Mouse (Mus musculus): ENCODE results near the gene Plekha8. TPM values are rescaled to one million over a fixed set of nuclear protein-coding genes. Genes with fewer than 3 reads are reported as not detected.

Plekha8 gene
- polyA plus RNA-seq, 1 experiment from 2014 or later = 4.7 TPM

GRCm38 (mm10) chr6:54681746-54682428 lies 87.0 kb downstream of the Plekha8 start:
- H3K4me1 ChIP-seq (ENCODE audit: insufficient read depth, low read depth, low read length) = peaks cover 5% of the 10 kb centered on the region; the same call in 1 of the 2 replicates
- H3K4me2 ChIP-seq (replicated peaks; ENCODE audit: low read depth, low read length) = peak overlapping the region; percentile 93
- H3K27ac ChIP-seq (ENCODE audit: low read length) = peak overlapping the region; percentile 66
- H3K9me3 ChIP-seq (ENCODE audit: low read length) = no peaks in the 10 kb centered on the region
- H3K36me3 ChIP-seq (ENCODE audit: insufficient read depth, low read length) = no peaks in the 10 kb centered on the region
- H3K9ac ChIP-seq (replicated peaks; ENCODE audit: low read depth) = peak overlapping the region; percentile 56
- H3K27me3 ChIP-seq (replicated peaks; ENCODE audit: insufficient read depth, low read length) = no peaks in the 10 kb centered on the region
- ATAC-seq (peak; percentile 75), DNase-seq (ENCODE audit: low spot score) (no peak)
- H3K4me3 ChIP-seq (ENCODE audit: low read depth, low read length) = peak overlapping the region; percentile 74
- 0 out of 2 replicates have a peak, but pooled peaks have one; percentile 1 for TF ChIP-seq CTCF (IDR thresholded peaks at IDR 0.05)
- no peak for TF ChIP-seq EP300 (IDR thresholded peaks at IDR 0.05)
- under 1% methylated on average over 47 of the region's 61 CpGs for WGBS

GRCm38 (mm10) chr6:54684085-54684484 lies 89.2 kb downstream of the Plekha8 start:
- peaks cover 5% of the 10 kb centered on the region; the same call in 1 of the 2 replicates for H3K4me1 ChIP-seq (ENCODE audit: insufficient read depth, low read depth, low read length)
- H3K27ac ChIP-seq (ENCODE audit: low read length) = no peak overlapping the region
- no peak overlapping the region for H3K9ac ChIP-seq (replicated peaks; ENCODE audit: low read depth)
- TF ChIP-seq EP300 (IDR thresholded peaks at IDR 0.05) (no peak), CTCF (IDR thresholded peaks at IDR 0.05) (no peak)
- no peak overlapping the region for H3K4me3 ChIP-seq (ENCODE audit: low read depth, low read length)
- no peaks in the 10 kb centered on the region for H3K9me3 ChIP-seq (ENCODE audit: low read length)
- 82% methylated on average over 4 of the region's 4 CpGs for WGBS
- no peaks in the 10 kb centered on the region for H3K27me3 ChIP-seq (replicated peaks; ENCODE audit: insufficient read depth, low read length)
- no peaks in the 10 kb centered on the region for H3K36me3 ChIP-seq (ENCODE audit: insufficient read depth, low read length)
- DNase-seq (ENCODE audit: low spot score) (no peak), ATAC-seq (no peak)
- H3K4me2 ChIP-seq (replicated peaks; ENCODE audit: low read depth, low read length) = no peak overlapping the region

- Histone ChIP-seq H3K36me3 (ENCODE audit: insufficient read depth, low read length) (no peaks in the 10 kb centered on the region), H3K4me1 (ENCODE audit: insufficient read depth, low read depth, low read length) (peaks cover 5% of the 10 kb centered on the region; the same call in 1 of the 2 replicates), H3K9ac (replicated peaks; ENCODE audit: low read depth) (no peak overlapping the region), H3K9me3 (ENCODE audit: low read length) (no peaks in the 10 kb centered on the region), H3K27ac (ENCODE audit: low read length) (no peak overlapping the region), H3K4me2 (replicated peaks; ENCODE audit: low read depth, low read length) (no peak overlapping the region), H3K4me3 (ENCODE audit: low read depth, low read length) (no peak overlapping the region), H3K27me3 (replicated peaks; ENCODE audit: insufficient read depth, low read length) (no peaks in the 10 kb centered on the region)
- DNase-seq (ENCODE audit: low spot score) = no peak
- 78% methylated on average over 5 of the region's 5 CpGs for WGBS
- no peak for ATAC-seq
- TF ChIP-seq EP300 (IDR thresholded peaks at IDR 0.05) = no peak
- no peak for TF ChIP-seq CTCF (IDR thresholded peaks at IDR 0.05)
Observed at GRCm38 (mm10) chr6:54685103-54685502, 90.2 kb downstream of the Plekha8 start.

GRCm38 (mm10) chr6:54685716-54686395 lies 90.9 kb downstream of the Plekha8 start:
- 74% methylated on average over 14 of the region's 14 CpGs for WGBS
- no peak for DNase-seq (ENCODE audit: low spot score)

GRCm38 (mm10) chr6:54686946-54687737 lies 92.2 kb downstream of the Plekha8 start:
- H3K9ac ChIP-seq (replicated peaks; ENCODE audit: low read depth) = no peak overlapping the region
- no peak overlapping the region for H3K4me2 ChIP-seq (replicated peaks; ENCODE audit: low read depth, low read length)

More at GRCm38 (mm10) chr6:54685716-54686395, 90.9 kb downstream of the Plekha8 start:
- TF ChIP-seq EP300 (IDR thresholded peaks at IDR 0.05) (no peak), CTCF (IDR thresholded peaks at IDR 0.05) (no peak)
- Histone ChIP-seq H3K4me2 (replicated peaks; ENCODE audit: low read depth, low read length) (no peak overlapping the region), H3K4me3 (ENCODE audit: low read depth, low read length) (no peak overlapping the region), H3K27ac (ENCODE audit: low read length) (no peak overlapping the region), H3K36me3 (ENCODE audit: insufficient read depth, low read length) (no peaks in the 10 kb centered on the region), H3K9ac (replicated peaks; ENCODE audit: low read depth) (no peak overlapping the region), H3K4me1 (ENCODE audit: insufficient read depth, low read depth, low read length) (peaks cover 2% of the 10 kb centered on the region; the same call in 1 of the 2 replicates), H3K27me3 (replicated peaks; ENCODE audit: insufficient read depth, low read length) (no peaks in the 10 kb centered on the region), H3K9me3 (ENCODE audit: low read length) (no peaks in the 10 kb centered on the region)
- ATAC-seq = no peak

More at GRCm38 (mm10) chr6:54686946-54687737, 92.2 kb downstream of the Plekha8 start:
- Histone ChIP-seq H3K4me1 (ENCODE audit: insufficient read depth, low read depth, low read length) (no peaks in the 10 kb centered on the region; the same call in 1 of the 2 replicates), H3K27ac (ENCODE audit: low read length) (no peak overlapping the region), H3K36me3 (ENCODE audit: insufficient read depth, low read length) (no peaks in the 10 kb centered on the region), H3K27me3 (replicated peaks; ENCODE audit: insufficient read depth, low read length) (no peaks in the 10 kb centered on the region), H3K9me3 (ENCODE audit: low read length) (no peaks in the 10 kb centered on the region), H3K4me3 (ENCODE audit: low read depth, low read length) (no peak overlapping the region)
- 88% methylated on average over 21 of the region's 21 CpGs for WGBS
- no peak for DNase-seq (ENCODE audit: low spot score)
- no peak for ATAC-seq
- TF ChIP-seq EP300 (IDR thresholded peaks at IDR 0.05) = no peak
- TF ChIP-seq CTCF (IDR thresholded peaks at IDR 0.05) = no peak

All from lung, postnatal 0 days (tissue).